Comparison of ENCODE assay signal across 8 mouse cellular contexts in the genomic region with DNA sequence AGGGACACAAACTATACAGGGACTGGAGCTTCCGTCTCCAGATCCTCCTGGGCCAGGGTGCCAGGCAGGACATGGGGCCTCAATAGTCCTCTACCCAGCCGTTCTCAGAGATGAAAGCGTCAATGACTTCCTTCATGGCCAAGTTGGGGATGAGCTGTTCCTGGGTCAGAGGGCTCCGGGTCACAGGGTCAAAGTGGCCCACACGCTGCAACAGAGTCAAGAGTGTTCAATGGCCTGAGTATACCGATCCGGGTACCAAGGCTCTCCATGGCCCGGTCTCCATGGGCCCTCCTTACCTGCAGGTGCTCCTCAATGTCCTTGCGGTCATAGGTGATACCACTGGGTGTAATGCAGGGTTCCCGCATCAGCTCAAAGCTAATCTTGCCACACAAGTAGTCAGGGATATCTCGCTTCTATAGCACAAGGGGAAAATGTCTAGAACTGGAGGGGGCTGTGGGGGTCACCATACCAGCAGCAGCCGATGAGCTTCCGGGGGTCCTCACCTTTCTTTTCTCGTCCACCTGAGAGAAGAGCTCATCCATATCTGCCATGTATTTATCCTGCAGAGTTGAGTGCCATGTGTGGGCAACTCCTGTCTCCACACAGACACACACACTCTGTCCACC. TPM values are rescaled to one million over a fixed set of nuclear protein-coding genes. Genes with fewer than 3 reads are reported as not detected.
A peak's percentile ranks its signal among the peaks of the same experiment; 100 is the strongest.
DNase-seq lines count a peak whose midpoint lies in the region; ATAC-seq and TF ChIP-seq lines count a peak whose summit lies in the region.

No protein-coding gene starts in this region.

- peaks cover 56% of the 10 kb centered on the region for H3K36me3 ChIP-seq in kidney, embryonic 14.5 days (ENCODE audit: control insufficient read depth, insufficient read depth, low read length)
- peaks cover 41% of the 10 kb centered on the region for H3K36me3 ChIP-seq in embryonic facial prominence, embryonic 14.5 days (ENCODE audit: control insufficient read depth, insufficient read depth, low read length)
- peaks cover 25% of the 10 kb centered on the region; the same call in 1 of the 2 replicates for H3K36me3 ChIP-seq in hindbrain, postnatal 0 days (ENCODE audit: insufficient read depth, low read length)
- peaks cover 48% of the 10 kb centered on the region for H3K36me3 ChIP-seq in midbrain, embryonic 14.5 days (ENCODE audit: control insufficient read depth, insufficient read depth, low read length)

- H3K9me3 ChIP-seq in kidney, embryonic 14.5 days (ENCODE audit: control insufficient read depth, low read length), result no peaks in the 10 kb centered on the region
- H3K9me3 ChIP-seq in embryonic facial prominence, embryonic 14.5 days (ENCODE audit: control insufficient read depth, low read length), result no peaks in the 10 kb centered on the region
- H3K9me3 ChIP-seq in hindbrain, postnatal 0 days (ENCODE audit: low read length), result no peaks in the 10 kb centered on the region
- H3K9me3 ChIP-seq in midbrain, embryonic 14.5 days (ENCODE audit: control insufficient read depth, low read length), result no peaks in the 10 kb centered on the region

- ATAC-seq in kidney, embryonic 14.5 days (ENCODE audit: low FRiP score, low TSS enrichment), result no peak
- no peak for ATAC-seq in embryonic facial prominence, embryonic 14.5 days (ENCODE audit: low read depth)
- no peak for ATAC-seq in hindbrain, postnatal 0 days
- ATAC-seq in midbrain, embryonic 14.5 days (ENCODE audit: low FRiP score, low TSS enrichment), result no peak
- no peak for ATAC-seq in monocyte, adult 5-6 weeks (replicated peaks; ENCODE audit: insufficient number of reproducible peaks, low FRiP score, low TSS enrichment, poor library complexity, severe bottlenecking)

- peak overlapping the region; percentile 93 for H3K9ac ChIP-seq in kidney, embryonic 14.5 days (ENCODE audit: low read depth, low read length)
- H3K9ac ChIP-seq in embryonic facial prominence, embryonic 14.5 days (ENCODE audit: low read depth, low read length), result peak overlapping the region; percentile 90; the same call in 1 of the 2 replicates
- no peak overlapping the region for H3K9ac ChIP-seq in hindbrain, postnatal 0 days (replicated peaks; ENCODE audit: low read length)
- no peak overlapping the region; the same call in 1 of the 2 replicates for H3K9ac ChIP-seq in midbrain, embryonic 14.5 days (replicated peaks; ENCODE audit: low read length)

- H3K4me1 ChIP-seq in kidney, embryonic 14.5 days (ENCODE audit: control insufficient read depth, insufficient read depth, low read length), result peaks cover 45% of the 10 kb centered on the region
- H3K4me1 ChIP-seq in embryonic facial prominence, embryonic 14.5 days (ENCODE audit: control insufficient read depth, insufficient read depth, low read length), result peaks cover 38% of the 10 kb centered on the region
- H3K4me1 ChIP-seq in hindbrain, postnatal 0 days (ENCODE audit: insufficient read depth, low read length), result peaks cover 41% of the 10 kb centered on the region
- H3K4me1 ChIP-seq in midbrain, embryonic 14.5 days (ENCODE audit: control insufficient read depth, insufficient read depth, low read length), result peaks cover 48% of the 10 kb centered on the region

- no peak for TF ChIP-seq CTCF in hindbrain, postnatal 0 days (IDR thresholded peaks at IDR 0.05; ENCODE audit: low read depth)

- no peak overlapping the region for H3K27ac ChIP-seq in kidney, embryonic 14.5 days (ENCODE audit: low read depth, low read length)
- H3K27ac ChIP-seq in embryonic facial prominence, embryonic 14.5 days (replicated peaks; ENCODE audit: low read depth, low read length), result no peak overlapping the region
- H3K27ac ChIP-seq in hindbrain, postnatal 0 days, result no peak overlapping the region
- H3K27ac ChIP-seq in midbrain, embryonic 14.5 days (replicated peaks; ENCODE audit: low read depth, low read length), result no peak overlapping the region

- WGBS in kidney, embryonic 14.5 days, result 85% methylated on average over 14 of the region's 14 CpGs
- 84% methylated on average over 13 of the region's 14 CpGs for WGBS in embryonic facial prominence, embryonic 14.5 days
- 86% methylated on average over 14 of the region's 14 CpGs for WGBS in hindbrain, postnatal 0 days
- 86% methylated on average over 14 of the region's 14 CpGs for WGBS in midbrain, embryonic 14.5 days

- peak overlapping the region; percentile 89 for H3K4me3 ChIP-seq in kidney, embryonic 14.5 days (ENCODE audit: low read length)
- H3K4me3 ChIP-seq in embryonic facial prominence, embryonic 14.5 days (ENCODE audit: low read depth, low read length), result peak overlapping the region; percentile 87
- H3K4me3 ChIP-seq in hindbrain, postnatal 0 days (ENCODE audit: low read length), result no peak overlapping the region
- H3K4me3 ChIP-seq in midbrain, embryonic 14.5 days (replicated peaks; ENCODE audit: low read depth, low read length), result peak overlapping the region; percentile 82; the same call in 1 of the 2 replicates

- H3K4me2 ChIP-seq in kidney, embryonic 14.5 days (replicated peaks; ENCODE audit: low read depth, low read length), result peak overlapping the region; percentile 95; the same call in 1 of the 2 replicates
- H3K4me2 ChIP-seq in embryonic facial prominence, embryonic 14.5 days (ENCODE audit: low read depth, low read length), result peak overlapping the region; percentile 86; the same call in 1 of the 2 replicates
- peak overlapping the region; percentile 80; the same call in 1 of the 2 replicates for H3K4me2 ChIP-seq in hindbrain, postnatal 0 days (ENCODE audit: low read depth, low read length)
- peak overlapping the region; percentile 95 for H3K4me2 ChIP-seq in midbrain, embryonic 14.5 days (ENCODE audit: low read length)

- no peaks in the 10 kb centered on the region for H3K27me3 ChIP-seq in kidney, embryonic 14.5 days (ENCODE audit: control insufficient read depth, insufficient read depth, low read length)
- no peaks in the 10 kb centered on the region for H3K27me3 ChIP-seq in embryonic facial prominence, embryonic 14.5 days (replicated peaks; ENCODE audit: control insufficient read depth, insufficient read depth, low read length)
- no peaks in the 10 kb centered on the region for H3K27me3 ChIP-seq in hindbrain, postnatal 0 days (ENCODE audit: insufficient read depth, low read length)
- no peaks in the 10 kb centered on the region for H3K27me3 ChIP-seq in midbrain, embryonic 14.5 days (ENCODE audit: control insufficient read depth, insufficient read depth, low read length)

- no peak for DNase-seq in kidney, postnatal 14 days
- DNase-seq in embryonic facial prominence, embryonic 14.5 days (ENCODE audit: low spot score), result no peak
- DNase-seq in hindbrain, postnatal 0 days (ENCODE audit: low spot score), result no peak
- DNase-seq in midbrain, embryonic 14.5 days, result no peak
- DNase-seq in layer of hippocampus, adult 9-10 months (ENCODE audit: low spot score), result no peak
- no peak for DNase-seq in gastrocnemius, adult 8-10 months (ENCODE audit: low spot score in 2 of 2)

RNA-seq across cellular contexts. Expression of a gene that starts 2.3 kb away (rescaled TPM):
- 45.7 and 47.0 TPM in 2 replicates for polyA plus RNA-seq in kidney, embryonic 14.5 days (2014; fragmentation: Nextera tagmentation; extraction: Ambion mirVana)
- 35.2 and 36.2 TPM in 2 replicates for polyA plus RNA-seq in embryonic facial prominence, embryonic 14.5 days (2014; fragmentation: Nextera tagmentation; extraction: Ambion mirVana)
- 57.0 and 61.0 TPM in 2 replicates for total RNA-seq in hindbrain, postnatal 0 days (2014; rRNA removed)
- 38.6 and 41.3 TPM in 2 replicates for polyA plus RNA-seq in hindbrain, postnatal 0 days (2015; fragmentation: Nextera tagmentation; extraction: Ambion mirVana)
- 48.9 and 50.2 TPM in 2 replicates for polyA plus RNA-seq in midbrain, embryonic 14.5 days (2014; fragmentation: Nextera tagmentation; extraction: Ambion mirVana)
- 7.9 to 20.3 TPM (median 11.0 TPM) in 3 replicates for total RNA-seq in monocyte, adult 5-6 weeks (2017)
- 10 to 100 TPM; 11.0 to 13.0 (median 11.4) TPM for total RNA-seq in gastrocnemius, adult 8-10 months (2022)

RNA-seq across cellular contexts. Expression of a gene that starts 2.3 kb away (rescaled TPM):
- 350 and 425 TPM in 2 replicates for polyA plus RNA-seq in kidney, embryonic 14.5 days (2014; fragmentation: Nextera tagmentation; extraction: Ambion mirVana)
- polyA plus RNA-seq in embryonic facial prominence, embryonic 14.5 days (2014; fragmentation: Nextera tagmentation; extraction: Ambion mirVana), result 314 and 351 TPM in 2 replicates
- 271 and 273 TPM in 2 replicates for total RNA-seq in hindbrain, postnatal 0 days (2014; rRNA removed)
- polyA plus RNA-seq in hindbrain, postnatal 0 days (2015; fragmentation: Nextera tagmentation; extraction: Ambion mirVana), result 369 and 370 TPM in 2 replicates
- 310 and 386 TPM in 2 replicates for polyA plus RNA-seq in midbrain, embryonic 14.5 days (2014; fragmentation: Nextera tagmentation; extraction: Ambion mirVana)
- total RNA-seq in monocyte, adult 5-6 weeks (2017), result 74.5 to 81.4 TPM (median 75.3 TPM) in 3 replicates
- total RNA-seq in gastrocnemius, adult 8-10 months (2022), result 100 to 1,000 TPM in 1 of 4 experiments, 10 to 100 TPM in 3; 87.3 to 101 (median 91.1) TPM

RNA-seq across cellular contexts. Expression of a gene that starts 6.2 kb away (rescaled TPM):
- polyA plus RNA-seq in kidney, embryonic 14.5 days (2014; fragmentation: Nextera tagmentation; extraction: Ambion mirVana), result 2.0 and 2.5 TPM in 2 replicates
- 2.8 and 3.3 TPM in 2 replicates for polyA plus RNA-seq in embryonic facial prominence, embryonic 14.5 days (2014; fragmentation: Nextera tagmentation; extraction: Ambion mirVana)
- total RNA-seq in hindbrain, postnatal 0 days (2014; rRNA removed), result 122 and 135 TPM in 2 replicates
- polyA plus RNA-seq in hindbrain, postnatal 0 days (2015; fragmentation: Nextera tagmentation; extraction: Ambion mirVana), result 78.6 and 80.0 TPM in 2 replicates
- 45.5 and 57.4 TPM in 2 replicates for polyA plus RNA-seq in midbrain, embryonic 14.5 days (2014; fragmentation: Nextera tagmentation; extraction: Ambion mirVana)
- 1.8 TPM in 1 of 3 replicates, not detected in the others for total RNA-seq in monocyte, adult 5-6 weeks (2017)
- 10 to 100 TPM in 3 of 4 experiments, 1 to 10 TPM in 1; 9.5 to 18.5 (median 16.7) TPM for total RNA-seq in gastrocnemius, adult 8-10 months (2022)

RNA-seq across cellular contexts. Expression of a gene that starts 7.5 kb away (rescaled TPM):
- 21.4 and 32.0 TPM in 2 replicates for polyA plus RNA-seq in kidney, embryonic 14.5 days (2014; fragmentation: Nextera tagmentation; extraction: Ambion mirVana)
- 22.9 and 25.5 TPM in 2 replicates for polyA plus RNA-seq in embryonic facial prominence, embryonic 14.5 days (2014; fragmentation: Nextera tagmentation; extraction: Ambion mirVana)
- 31.3 and 39.7 TPM in 2 replicates for total RNA-seq in hindbrain, postnatal 0 days (2014; rRNA removed)
- polyA plus RNA-seq in hindbrain, postnatal 0 days (2015; fragmentation: Nextera tagmentation; extraction: Ambion mirVana), result 21.0 and 22.6 TPM in 2 replicates
- 30.0 and 31.7 TPM in 2 replicates for polyA plus RNA-seq in midbrain, embryonic 14.5 days (2014; fragmentation: Nextera tagmentation; extraction: Ambion mirVana)
- total RNA-seq in monocyte, adult 5-6 weeks (2017), result 10.7 to 16.6 TPM (median 15.6 TPM) in 3 replicates
- 10 to 100 TPM in 3 of 4 experiments, 1 to 10 TPM in 1; 9.8 to 13.2 (median 11.7) TPM for total RNA-seq in gastrocnemius, adult 8-10 months (2022)

RNA-seq across cellular contexts. Expression of a gene that starts 10.6 kb away (rescaled TPM):
- 1.7 and 2.6 TPM in 2 replicates for polyA plus RNA-seq in kidney, embryonic 14.5 days (2014; fragmentation: Nextera tagmentation; extraction: Ambion mirVana)
- polyA plus RNA-seq in embryonic facial prominence, embryonic 14.5 days (2014; fragmentation: Nextera tagmentation; extraction: Ambion mirVana), result 1.4 and 1.6 TPM in 2 replicates
- 22.8 and 40.0 TPM in 2 replicates for total RNA-seq in hindbrain, postnatal 0 days (2014; rRNA removed)
- 12.6 and 12.9 TPM in 2 replicates for polyA plus RNA-seq in hindbrain, postnatal 0 days (2015; fragmentation: Nextera tagmentation; extraction: Ambion mirVana)
- 8.0 and 12.9 TPM in 2 replicates for polyA plus RNA-seq in midbrain, embryonic 14.5 days (2014; fragmentation: Nextera tagmentation; extraction: Ambion mirVana)
- 0.43 to 2.9 TPM (median 2.1 TPM) in 3 replicates for total RNA-seq in monocyte, adult 5-6 weeks (2017)
- 10 to 100 TPM in 2 of 4 experiments, 1 to 10 TPM in 2; 9.1 to 15.3 (median 12.3) TPM for total RNA-seq in gastrocnemius, adult 8-10 months (2022)

Comparison
In these comparisons a context has a peak if more than half of its experiments do, and no peak if none do; other contexts are left out.
1. H3K9ac ChIP-seq: peak in kidney, embryonic 14.5 days (single experiment) and embryonic facial prominence, embryonic 14.5 days (single experiment); none in hindbrain, postnatal 0 days (single experiment) and midbrain, embryonic 14.5 days (single experiment).
2. RNA of a gene that starts 6.2 kb away (polyA plus RNA-seq): 78.6 to 80.0 TPM in hindbrain, postnatal 0 days and 45.5 to 57.4 TPM in midbrain, embryonic 14.5 days; 2.8 to 3.3 TPM in embryonic facial prominence, embryonic 14.5 days and 2.0 to 2.5 TPM in kidney, embryonic 14.5 days; every median in the first group is over 10 times any median in the second.
3. Peak in every context shown above with its lines, with median percentiles within 50 percentile points of each other: H3K4me2 ChIP-seq.